Mouse (Mus musculus): ENCODE measurements around the gene Brinp3. TPM values are rescaled to one million over a fixed set of nuclear protein-coding genes. Genes with fewer than 3 reads are reported as not detected.
A peak's percentile ranks its signal among the peaks of the same experiment; 100 is the strongest.

The Brinp3 gene
- polyA plus RNA-seq, 1 experiment from 2014 or later = 0.72 TPM

GRCm38 (mm10) chr1:146801821-146802220, 307.3 kb downstream of the Brinp3 start:
- no peaks in the 10 kb centered on the region for H3K27me3 ChIP-seq (ENCODE audit: control insufficient read depth, insufficient read depth, low read length)
- H3K4me1 ChIP-seq (ENCODE audit: control insufficient read depth, insufficient read depth, low read length) = no peaks in the 10 kb centered on the region
- H3K27ac ChIP-seq (replicated peaks; ENCODE audit: low read depth, low read length) = no peak overlapping the region
- H3K9ac ChIP-seq (replicated peaks; ENCODE audit: low read length) = no peak overlapping the region
- no peaks in the 10 kb centered on the region for H3K36me3 ChIP-seq (replicated peaks; ENCODE audit: control insufficient read depth, insufficient read depth, low read depth, low read length)
- no peaks in the 10 kb centered on the region for H3K9me3 ChIP-seq (replicated peaks; ENCODE audit: control insufficient read depth, low read length)
- DNase-seq (ENCODE audit: low spot score) = no peak
- ATAC-seq (replicated peaks; ENCODE audit: insufficient number of reproducible peaks, low FRiP score, low TSS enrichment, low read depth) = no peak
- no peak overlapping the region for H3K4me3 ChIP-seq (ENCODE audit: low read depth, low read length)
- H3K4me2 ChIP-seq (ENCODE audit: low read depth, low read length) = no peak overlapping the region
- WGBS = 85% methylated on average over 3 of the region's 3 CpGs

GRCm38 (mm10) chr1:146807765-146808164, 313.2 kb downstream of the Brinp3 start:
- no peak for ATAC-seq (replicated peaks; ENCODE audit: insufficient number of reproducible peaks, low FRiP score, low TSS enrichment, low read depth)
- Histone ChIP-seq H3K36me3 (replicated peaks; ENCODE audit: control insufficient read depth, insufficient read depth, low read depth, low read length) (no peaks in the 10 kb centered on the region), H3K27me3 (ENCODE audit: control insufficient read depth, insufficient read depth, low read length) (no peaks in the 10 kb centered on the region), H3K4me2 (ENCODE audit: low read depth, low read length) (no peak overlapping the region), H3K4me3 (ENCODE audit: low read depth, low read length) (no peak overlapping the region), H3K9me3 (replicated peaks; ENCODE audit: control insufficient read depth, low read length) (no peaks in the 10 kb centered on the region), H3K9ac (replicated peaks; ENCODE audit: low read length) (no peak overlapping the region), H3K27ac (replicated peaks; ENCODE audit: low read depth, low read length) (no peak overlapping the region), H3K4me1 (ENCODE audit: control insufficient read depth, insufficient read depth, low read length) (no peaks in the 10 kb centered on the region)
- peak; percentile 9 for DNase-seq (ENCODE audit: low spot score)
- WGBS = 65% methylated on average over 4 of the region's 4 CpGs

- H3K4me1 ChIP-seq (ENCODE audit: control insufficient read depth, insufficient read depth, low read length) = no peaks in the 10 kb centered on the region
- no peak overlapping the region for H3K4me2 ChIP-seq (ENCODE audit: low read depth, low read length)
- H3K36me3 ChIP-seq (replicated peaks; ENCODE audit: control insufficient read depth, insufficient read depth, low read depth, low read length) = no peaks in the 10 kb centered on the region
- DNase-seq (ENCODE audit: low spot score) (no peak), ATAC-seq (replicated peaks; ENCODE audit: insufficient number of reproducible peaks, low FRiP score, low TSS enrichment, low read depth) (no peak)
- H3K9me3 ChIP-seq (replicated peaks; ENCODE audit: control insufficient read depth, low read length) = no peaks in the 10 kb centered on the region
- no peak overlapping the region for H3K4me3 ChIP-seq (ENCODE audit: low read depth, low read length)
- H3K27ac ChIP-seq (replicated peaks; ENCODE audit: low read depth, low read length) = no peak overlapping the region
- H3K27me3 ChIP-seq (ENCODE audit: control insufficient read depth, insufficient read depth, low read length) = no peaks in the 10 kb centered on the region
- H3K9ac ChIP-seq (replicated peaks; ENCODE audit: low read length) = no peak overlapping the region
- 15% methylated on average over 1 of the region's 1 CpGs for WGBS
Measured at GRCm38 (mm10) chr1:146833888-146834287, 339.3 kb downstream of the Brinp3 start.

GRCm38 (mm10) chr1:146844087-146844486, 349.5 kb downstream of the Brinp3 start:
- Histone ChIP-seq H3K4me1 (ENCODE audit: control insufficient read depth, insufficient read depth, low read length) (no peaks in the 10 kb centered on the region), H3K4me3 (ENCODE audit: low read depth, low read length) (no peak overlapping the region), H3K27ac (replicated peaks; ENCODE audit: low read depth, low read length) (no peak overlapping the region), H3K27me3 (ENCODE audit: control insufficient read depth, insufficient read depth, low read length) (no peaks in the 10 kb centered on the region), H3K36me3 (replicated peaks; ENCODE audit: control insufficient read depth, insufficient read depth, low read depth, low read length) (no peaks in the 10 kb centered on the region), H3K9ac (replicated peaks; ENCODE audit: low read length) (no peak overlapping the region), H3K9me3 (replicated peaks; ENCODE audit: control insufficient read depth, low read length) (no peaks in the 10 kb centered on the region), H3K4me2 (ENCODE audit: low read depth, low read length) (no peak overlapping the region)
- no peak for ATAC-seq (replicated peaks; ENCODE audit: insufficient number of reproducible peaks, low FRiP score, low TSS enrichment, low read depth)
- WGBS = 80% methylated on average over 2 of the region's 2 CpGs
- DNase-seq (ENCODE audit: low spot score) = no peak

GRCm38 (mm10) chr1:146848892-146849291, 354.3 kb downstream of the Brinp3 start:
- 85% methylated on average over 3 of the region's 3 CpGs for WGBS

GRCm38 (mm10) chr1:146850147-146850546, 355.6 kb downstream of the Brinp3 start:
- Histone ChIP-seq H3K9ac (replicated peaks; ENCODE audit: low read length) (no peak overlapping the region), H3K4me3 (ENCODE audit: low read depth, low read length) (no peak overlapping the region), H3K4me1 (ENCODE audit: control insufficient read depth, insufficient read depth, low read length) (no peaks in the 10 kb centered on the region), H3K27ac (replicated peaks; ENCODE audit: low read depth, low read length) (no peak overlapping the region), H3K36me3 (replicated peaks; ENCODE audit: control insufficient read depth, insufficient read depth, low read depth, low read length) (no peaks in the 10 kb centered on the region), H3K9me3 (replicated peaks; ENCODE audit: control insufficient read depth, low read length) (no peaks in the 10 kb centered on the region), H3K4me2 (ENCODE audit: low read depth, low read length) (no peak overlapping the region), H3K27me3 (ENCODE audit: control insufficient read depth, insufficient read depth, low read length) (no peaks in the 10 kb centered on the region)
- DNase-seq (ENCODE audit: low spot score) = no peak
- no peak for ATAC-seq (replicated peaks; ENCODE audit: insufficient number of reproducible peaks, low FRiP score, low TSS enrichment, low read depth)
- 78% methylated on average over 2 of the region's 2 CpGs for WGBS

More at GRCm38 (mm10) chr1:146848892-146849291, 354.3 kb downstream of the Brinp3 start:
- Histone ChIP-seq H3K27ac (replicated peaks; ENCODE audit: low read depth, low read length) (no peak overlapping the region), H3K4me2 (ENCODE audit: low read depth, low read length) (no peak overlapping the region), H3K9me3 (replicated peaks; ENCODE audit: control insufficient read depth, low read length) (no peaks in the 10 kb centered on the region), H3K36me3 (replicated peaks; ENCODE audit: control insufficient read depth, insufficient read depth, low read depth, low read length) (no peaks in the 10 kb centered on the region), H3K9ac (replicated peaks; ENCODE audit: low read length) (no peak overlapping the region), H3K27me3 (ENCODE audit: control insufficient read depth, insufficient read depth, low read length) (no peaks in the 10 kb centered on the region), H3K4me1 (ENCODE audit: control insufficient read depth, insufficient read depth, low read length) (no peaks in the 10 kb centered on the region), H3K4me3 (ENCODE audit: low read depth, low read length) (no peak overlapping the region)
- no peak for DNase-seq (ENCODE audit: low spot score)
- no peak for ATAC-seq (replicated peaks; ENCODE audit: insufficient number of reproducible peaks, low FRiP score, low TSS enrichment, low read depth)

- no peaks in the 10 kb centered on the region for H3K27me3 ChIP-seq (ENCODE audit: control insufficient read depth, insufficient read depth, low read length)
- H3K36me3 ChIP-seq (replicated peaks; ENCODE audit: control insufficient read depth, insufficient read depth, low read depth, low read length) = no peaks in the 10 kb centered on the region
- no peak for ATAC-seq (replicated peaks; ENCODE audit: insufficient number of reproducible peaks, low FRiP score, low TSS enrichment, low read depth)
- no peak overlapping the region for H3K4me3 ChIP-seq (ENCODE audit: low read depth, low read length)
- DNase-seq (ENCODE audit: low spot score) = no peak
- no peak overlapping the region for H3K9ac ChIP-seq (replicated peaks; ENCODE audit: low read length)
- no peak overlapping the region for H3K27ac ChIP-seq (replicated peaks; ENCODE audit: low read depth, low read length)
- H3K9me3 ChIP-seq (replicated peaks; ENCODE audit: control insufficient read depth, low read length) = no peaks in the 10 kb centered on the region
- H3K4me1 ChIP-seq (ENCODE audit: control insufficient read depth, insufficient read depth, low read length) = no peaks in the 10 kb centered on the region
- H3K4me2 ChIP-seq (ENCODE audit: low read depth, low read length) = no peak overlapping the region
Measured at GRCm38 (mm10) chr1:146898636-146899035, 404.1 kb downstream of the Brinp3 start.

GRCm38 (mm10) chr1:146901691-146902090, 407.1 kb downstream of the Brinp3 start:
- Histone ChIP-seq H3K4me2 (ENCODE audit: low read depth, low read length) (no peak overlapping the region), H3K9me3 (replicated peaks; ENCODE audit: control insufficient read depth, low read length) (no peaks in the 10 kb centered on the region), H3K4me3 (ENCODE audit: low read depth, low read length) (no peak overlapping the region), H3K27ac (replicated peaks; ENCODE audit: low read depth, low read length) (no peak overlapping the region), H3K27me3 (ENCODE audit: control insufficient read depth, insufficient read depth, low read length) (no peaks in the 10 kb centered on the region), H3K4me1 (ENCODE audit: control insufficient read depth, insufficient read depth, low read length) (no peaks in the 10 kb centered on the region), H3K36me3 (replicated peaks; ENCODE audit: control insufficient read depth, insufficient read depth, low read depth, low read length) (no peaks in the 10 kb centered on the region), H3K9ac (replicated peaks; ENCODE audit: low read length) (no peak overlapping the region)
- ATAC-seq (replicated peaks; ENCODE audit: insufficient number of reproducible peaks, low FRiP score, low TSS enrichment, low read depth) (no peak), DNase-seq (ENCODE audit: low spot score) (no peak)
- WGBS = 74% methylated on average over 9 of the region's 9 CpGs

Measured in embryonic facial prominence, embryonic 11.5 days (tissue).